Mouse (Mus musculus): ENCODE data around the gene Rasa2. TPM values are rescaled to one million over a fixed set of nuclear protein-coding genes. Genes with fewer than 3 reads are reported as not detected.
A peak's percentile ranks its signal among the peaks of the same experiment; 100 is the strongest.
"Not testable (repeated sequence)": the region's sequence is repeated elsewhere in the genome, so short reads cannot be mapped to it uniquely, and the experiment has no call there.

Rasa2 gene
- polyA plus RNA-seq, 1 experiment from 2014 or later: 11.3 TPM

- Histone ChIP-seq H3K27ac (replicated peaks) (no peak within 1 kb of the TSS), H3K36me3 (no peaks in the 10 kb centered on the region), H3K9me3 (no peaks in the 10 kb centered on the region), H3K4me1 (no peaks in the 10 kb centered on the region), H3K27me3 (replicated peaks) (no peaks in the 10 kb centered on the region), H3K4me3 (no peak within 1 kb of the TSS), H3K4me2 (no peak within 1 kb of the TSS), H3K9ac (no peak within 1 kb of the TSS)
- WGBS: 47% methylated on average over 12 of the region's 12 CpGs
- no peak for ATAC-seq (ENCODE audit: extremely low read depth, insufficient number of reproducible peaks, low FRiP score, low TSS enrichment)
Observed at GRCm38 (mm10) chr9:96524972-96525506, 106.4 kb downstream of the Rasa2 start, which contains the start of gene Gm28729. Gene Gm28729, minus strand, starts transcription at chr9:96525264.

- H3K4me2 ChIP-seq: no peak overlapping the region
- H3K27me3 ChIP-seq (replicated peaks): no peaks in the 10 kb centered on the region
- no peak overlapping the region for H3K9ac ChIP-seq
- no peak overlapping the region for H3K4me3 ChIP-seq
- no peak for ATAC-seq (ENCODE audit: extremely low read depth, insufficient number of reproducible peaks, low FRiP score, low TSS enrichment)
- H3K27ac ChIP-seq (replicated peaks): no peak overlapping the region
- 81% methylated on average over 5 of the region's 5 CpGs for WGBS
- no peaks in the 10 kb centered on the region for H3K4me1 ChIP-seq
- H3K36me3 ChIP-seq: no peaks in the 10 kb centered on the region
- H3K9me3 ChIP-seq: no peaks in the 10 kb centered on the region
Observed at GRCm38 (mm10) chr9:96523148-96523547, 108.3 kb downstream of the Rasa2 start.

DNA sequence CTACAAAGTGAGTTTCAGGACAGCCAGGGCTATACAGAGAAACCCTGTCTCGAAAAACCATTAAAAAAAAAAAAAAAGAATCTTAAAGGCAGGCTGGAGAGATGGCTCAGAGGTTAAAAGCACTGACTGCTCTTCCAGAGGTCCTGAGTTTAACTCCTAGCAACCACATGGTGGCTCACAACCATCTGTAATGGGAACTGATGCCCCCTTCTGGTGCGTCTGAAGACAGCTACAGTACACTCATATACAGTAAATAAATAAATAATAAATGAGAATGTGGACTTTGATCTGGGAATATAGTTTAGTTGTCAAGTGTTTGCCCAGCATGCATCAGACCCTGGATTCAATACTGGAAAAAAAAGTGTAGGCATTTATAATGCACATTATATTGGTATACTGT is 109.8 kb downstream of the Rasa2 start:
- H3K9me3 ChIP-seq; H3K36me3 ChIP-seq; H3K4me3 ChIP-seq; H3K4me1 ChIP-seq; H3K4me2 ChIP-seq; H3K27ac ChIP-seq (replicated peaks); H3K27me3 ChIP-seq (replicated peaks); ATAC-seq (ENCODE audit: extremely low read depth, insufficient number of reproducible peaks, low FRiP score, low TSS enrichment); H3K9ac ChIP-seq: not testable (repeated sequence)
- 73% methylated on average over 2 of the region's 2 CpGs for WGBS

DNA sequence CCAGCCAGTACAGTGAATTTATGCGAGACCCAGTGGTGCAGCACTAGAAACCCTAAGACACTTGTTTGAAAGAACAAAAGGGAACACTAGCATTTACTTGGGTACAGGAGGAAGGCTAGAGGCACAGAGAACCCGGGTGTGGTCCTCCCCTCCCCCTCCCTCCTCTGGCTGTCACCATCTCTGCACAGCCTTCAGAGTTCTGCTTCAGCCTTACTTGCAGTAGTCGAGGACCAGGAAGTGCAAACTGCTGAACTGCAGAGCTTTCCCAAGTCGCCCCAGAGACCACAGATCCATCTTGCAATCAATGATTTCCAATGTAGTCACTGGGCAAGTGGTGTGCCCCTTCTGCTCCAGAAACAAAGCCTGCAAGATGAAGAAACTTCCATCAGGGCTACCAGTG is 114.0 kb downstream of the Rasa2 start:
- no peak overlapping the region for H3K27ac ChIP-seq (replicated peaks)
- no peak overlapping the region for H3K9ac ChIP-seq
- H3K4me2 ChIP-seq: no peak overlapping the region
- no peaks in the 10 kb centered on the region for H3K9me3 ChIP-seq
- no peak overlapping the region for H3K4me3 ChIP-seq
- no peaks in the 10 kb centered on the region for H3K27me3 ChIP-seq (replicated peaks)
- no peaks in the 10 kb centered on the region for H3K36me3 ChIP-seq
- no peak for ATAC-seq (ENCODE audit: extremely low read depth, insufficient number of reproducible peaks, low FRiP score, low TSS enrichment)
- H3K4me1 ChIP-seq: peaks cover 6% of the 10 kb centered on the region; the same call in 1 of the 2 replicates
- WGBS: 28% methylated on average over 4 of the region's 4 CpGs

GRCm38 (mm10) chr9:96516806-96517205 is 114.6 kb downstream of the Rasa2 start:
- ATAC-seq (ENCODE audit: extremely low read depth, insufficient number of reproducible peaks, low FRiP score, low TSS enrichment): no peak
- 60% methylated on average over 3 of the region's 3 CpGs for WGBS
- no peak overlapping the region for H3K4me3 ChIP-seq
- no peak overlapping the region for H3K27ac ChIP-seq (replicated peaks)
- H3K4me1 ChIP-seq: peaks cover 6% of the 10 kb centered on the region; the same call in 1 of the 2 replicates
- H3K27me3 ChIP-seq (replicated peaks): no peaks in the 10 kb centered on the region
- H3K9ac ChIP-seq: no peak overlapping the region
- no peak overlapping the region for H3K4me2 ChIP-seq
- no peaks in the 10 kb centered on the region for H3K9me3 ChIP-seq
- H3K36me3 ChIP-seq: no peaks in the 10 kb centered on the region

- H3K27ac ChIP-seq (replicated peaks): no peak overlapping the region
- H3K9me3 ChIP-seq: no peaks in the 10 kb centered on the region
- no peak overlapping the region for H3K9ac ChIP-seq
- H3K4me1 ChIP-seq: peaks cover 6% of the 10 kb centered on the region; the same call in 1 of the 2 replicates
- H3K27me3 ChIP-seq (replicated peaks): no peaks in the 10 kb centered on the region
- no peaks in the 10 kb centered on the region for H3K36me3 ChIP-seq
- H3K4me3 ChIP-seq: no peak overlapping the region
- no peak for ATAC-seq (ENCODE audit: extremely low read depth, insufficient number of reproducible peaks, low FRiP score, low TSS enrichment)
- no peak overlapping the region for H3K4me2 ChIP-seq
- WGBS: 80% methylated on average over 5 of the region's 5 CpGs
Observed at GRCm38 (mm10) chr9:96515737-96516136, 115.7 kb downstream of the Rasa2 start.

- H3K4me2 ChIP-seq: no peak overlapping the region
- no peak overlapping the region for H3K9ac ChIP-seq
- H3K27ac ChIP-seq (replicated peaks): no peak overlapping the region
- H3K9me3 ChIP-seq: no peaks in the 10 kb centered on the region
- ATAC-seq (ENCODE audit: extremely low read depth, insufficient number of reproducible peaks, low FRiP score, low TSS enrichment): no peak
- no peaks in the 10 kb centered on the region for H3K27me3 ChIP-seq (replicated peaks)
- 47% methylated on average over 5 of the region's 5 CpGs for WGBS
- H3K4me3 ChIP-seq: no peak overlapping the region
- H3K36me3 ChIP-seq: no peaks in the 10 kb centered on the region
- H3K4me1 ChIP-seq: peaks cover 6% of the 10 kb centered on the region; the same call in 1 of the 2 replicates
Observed at GRCm38 (mm10) chr9:96514278-96514677, 117.1 kb downstream of the Rasa2 start.

DNA sequence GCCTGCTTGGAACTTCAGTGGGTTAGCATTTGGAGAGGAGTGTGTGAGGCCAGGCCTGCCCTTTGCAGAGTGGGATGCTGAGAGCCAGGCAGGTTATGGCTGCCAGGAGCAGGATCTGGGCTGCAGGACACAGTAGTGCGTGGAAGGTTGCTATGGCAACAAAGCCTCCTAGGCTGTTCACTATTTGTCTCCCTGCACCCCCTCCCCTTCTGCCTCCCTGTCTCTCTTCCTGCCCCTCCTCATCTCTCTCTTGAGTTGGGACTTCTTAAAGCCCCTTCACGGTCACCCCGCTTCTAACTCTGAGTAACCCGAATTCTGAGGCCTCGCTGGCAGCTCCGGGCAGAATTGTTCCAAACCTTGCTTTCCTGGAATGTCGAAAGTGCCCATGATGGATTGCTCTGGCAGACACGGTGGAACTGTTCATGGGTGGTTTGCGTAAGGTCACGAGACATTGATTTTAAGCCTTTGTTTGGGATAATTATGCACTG is 125.4 kb downstream of the Rasa2 start:
- Histone ChIP-seq H3K4me3 (no peak overlapping the region), H3K4me2 (0 out of 2 replicates have a peak overlapping the region, but pooled peaks have one; percentile 9), H3K27me3 (replicated peaks) (no peaks in the 10 kb centered on the region), H3K9ac (no peak overlapping the region), H3K4me1 (no peaks in the 10 kb centered on the region), H3K36me3 (no peaks in the 10 kb centered on the region), H3K27ac (replicated peaks) (no peak overlapping the region), H3K9me3 (no peaks in the 10 kb centered on the region; the same call in 1 of the 2 replicates)
- no peak for ATAC-seq (ENCODE audit: extremely low read depth, insufficient number of reproducible peaks, low FRiP score, low TSS enrichment)
- WGBS: 65% methylated on average over 10 of the region's 10 CpGs

DNA sequence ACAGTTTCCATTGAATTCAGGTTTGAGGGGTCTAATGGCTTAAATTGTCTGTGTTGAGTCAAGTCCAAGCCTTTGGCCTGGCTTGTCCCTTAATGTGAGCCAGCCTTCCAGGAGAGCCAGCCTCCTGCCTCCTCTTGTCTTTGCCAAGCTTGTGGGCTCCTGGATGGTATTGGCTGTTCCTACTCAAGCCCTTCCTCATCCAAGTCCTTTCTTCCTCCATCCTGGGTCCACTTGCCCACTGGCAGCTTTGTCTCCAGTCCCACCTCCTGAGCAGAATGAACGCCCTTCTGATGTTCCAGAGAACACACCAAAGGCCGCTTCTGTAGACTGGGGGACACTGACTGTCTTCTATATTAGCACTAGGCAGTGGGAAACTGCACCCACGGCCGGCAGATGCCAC is 126.3 kb downstream of the Rasa2 start:
- Histone ChIP-seq H3K4me3 (no peak overlapping the region), H3K4me2 (no peak overlapping the region), H3K27me3 (replicated peaks) (no peaks in the 10 kb centered on the region), H3K9me3 (no peaks in the 10 kb centered on the region; the same call in 1 of the 2 replicates), H3K36me3 (no peaks in the 10 kb centered on the region), H3K4me1 (no peaks in the 10 kb centered on the region), H3K9ac (no peak overlapping the region), H3K27ac (replicated peaks) (no peak overlapping the region)
- no peak for ATAC-seq (ENCODE audit: extremely low read depth, insufficient number of reproducible peaks, low FRiP score, low TSS enrichment)
- 83% methylated on average over 4 of the region's 4 CpGs for WGBS

DNA sequence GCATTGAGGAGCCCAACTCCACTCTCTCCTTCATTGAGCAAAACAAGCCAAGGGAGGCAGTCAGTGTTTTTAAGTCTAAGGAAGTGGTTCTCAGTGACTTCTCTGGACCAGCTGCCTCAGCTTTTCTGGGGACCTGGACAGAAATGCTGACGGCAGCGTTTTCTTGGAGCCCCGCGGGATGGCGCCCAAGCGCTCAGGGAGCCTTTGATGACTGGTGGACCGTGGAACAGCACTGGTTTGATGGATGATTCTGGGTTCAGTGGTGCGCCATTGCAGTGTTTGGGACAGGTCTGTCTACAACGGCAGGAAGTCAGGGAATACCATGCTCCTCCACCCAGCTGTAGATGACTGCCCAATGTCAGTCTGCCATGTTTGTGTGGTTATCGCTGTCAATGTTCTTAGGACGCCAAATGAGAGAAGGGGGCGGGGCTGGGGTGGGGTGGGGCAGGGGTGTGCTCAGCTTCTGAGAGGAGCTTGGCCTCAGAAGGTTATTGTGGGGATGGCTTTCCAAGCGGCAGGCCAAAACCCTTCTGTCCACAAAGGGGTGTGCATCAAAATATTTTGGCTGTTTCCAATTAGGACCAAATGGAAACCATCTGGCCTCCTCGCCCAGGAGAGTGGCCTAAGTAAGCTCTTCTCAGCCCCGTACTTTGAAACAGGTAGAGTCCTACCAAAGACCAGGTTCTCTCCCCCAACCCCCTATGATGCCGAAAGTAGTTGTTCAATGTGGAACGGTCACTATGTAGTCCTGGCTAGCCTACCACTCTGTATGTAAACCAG is 127.1 kb downstream of the Rasa2 start:
- H3K27me3 ChIP-seq (replicated peaks): no peaks in the 10 kb centered on the region
- H3K9me3 ChIP-seq: peaks cover under 1% of the 10 kb centered on the region; the same call in 1 of the 2 replicates
- ATAC-seq (ENCODE audit: extremely low read depth, insufficient number of reproducible peaks, low FRiP score, low TSS enrichment): no peak
- WGBS: 82% methylated on average over 17 of the region's 17 CpGs
- H3K4me3 ChIP-seq: no peak overlapping the region
- H3K36me3 ChIP-seq: no peaks in the 10 kb centered on the region
- no peak overlapping the region for H3K4me2 ChIP-seq
- no peak overlapping the region for H3K9ac ChIP-seq
- H3K4me1 ChIP-seq: no peaks in the 10 kb centered on the region
- no peak overlapping the region for H3K27ac ChIP-seq (replicated peaks)

DNA sequence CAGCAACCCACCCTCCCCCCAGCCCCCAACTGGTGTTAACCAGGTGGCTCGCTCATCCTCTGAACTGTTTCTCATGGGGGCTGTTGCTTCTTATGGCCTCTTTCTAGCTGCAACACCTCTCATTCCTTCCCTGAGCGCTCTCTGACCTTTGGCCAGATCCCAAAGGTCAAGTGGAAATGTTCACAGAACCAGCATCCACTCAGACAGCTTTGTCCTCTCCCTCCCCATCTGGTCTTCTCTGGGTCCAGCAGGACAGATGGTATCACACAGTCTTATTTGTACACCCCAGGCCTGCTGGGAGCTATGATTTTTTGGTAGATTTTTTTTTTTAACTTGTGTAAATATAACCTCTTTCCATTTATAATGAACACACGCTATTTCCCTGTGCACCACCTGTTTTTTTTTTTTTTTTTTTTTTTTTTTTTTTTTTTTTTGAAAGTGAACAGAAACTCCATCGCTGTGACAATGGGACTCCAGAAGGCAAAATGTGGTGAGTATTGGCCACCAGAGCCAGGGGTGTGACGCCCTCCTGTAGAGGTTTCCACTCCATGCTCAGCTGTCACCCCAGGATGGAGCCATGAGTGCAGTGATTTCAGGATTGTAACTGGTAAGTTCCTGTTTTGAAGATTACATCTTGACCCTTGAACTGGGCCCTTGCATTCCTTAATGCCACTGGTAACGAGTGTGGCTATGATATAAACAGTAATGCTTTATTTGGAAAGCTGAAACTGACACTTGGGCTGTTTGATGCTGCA is 128.4 kb downstream of the Rasa2 start:
- Histone ChIP-seq H3K4me2 (no peak overlapping the region), H3K4me1 (no peaks in the 10 kb centered on the region), H3K9me3 (peaks cover 9% of the 10 kb centered on the region), H3K4me3 (no peak overlapping the region), H3K9ac (no peak overlapping the region), H3K27me3 (replicated peaks) (no peaks in the 10 kb centered on the region), H3K36me3 (no peaks in the 10 kb centered on the region), H3K27ac (replicated peaks) (no peak overlapping the region)
- ATAC-seq (ENCODE audit: extremely low read depth, insufficient number of reproducible peaks, low FRiP score, low TSS enrichment): no peak
- 70% methylated on average over 6 of the region's 6 CpGs for WGBS
